Mouse (Mus musculus) liver, postnatal 0 days (tissue): Measurements from ENCODE around the gene Rasgef1b. TPM values are rescaled to one million over a fixed set of nuclear protein-coding genes. Genes with fewer than 3 reads are reported as not detected.
A peak's percentile ranks its signal among the peaks of the same experiment; 100 is the strongest.

Experiments
- ATAC-seq: fragments of 200-750 bp; cut with Nextera tagmentation; 2 replicates; pipeline ENCODE4 v1.8.0; 2017; ENCODE audit warnings: mild to moderate bottlenecking, moderate library complexity
- DNase-seq: peaks from one replicate; pipeline ENCODE4 v3.0.0-alpha.2; 2016
- H3K27ac ChIP-seq: fragments of 300-500 bp; sonication (generic); 2 replicates; pipeline ENCODE4 v1.5.1; 2014; ENCODE audit warnings: antibody characterized with exemption, moderate library complexity, mild to moderate bottlenecking, low read depth
- H3K27me3 ChIP-seq: fragments of 300-500 bp; sonication (generic); 2 replicates; pipeline ENCODE4 v1.6.1; 2014; ENCODE audit warnings: low read length, control low read depth, mixed read lengths; ENCODE audit not compliant: insufficient read depth
- H3K36me3 ChIP-seq: fragments of 300-500 bp; sonication (generic); replicated peaks from 2 replicates; pipeline ENCODE4 v1.6.1; 2014; ENCODE audit warnings: mild to moderate bottlenecking, control low read depth, low read length, moderate library complexity, mixed read lengths; ENCODE audit not compliant: insufficient read depth
- H3K4me1 ChIP-seq: fragments of 300-500 bp; sonication (generic); 2 replicates; pipeline ENCODE4 v1.6.1; 2014; ENCODE audit warnings: antibody characterized with exemption, mild to moderate bottlenecking, control low read depth; ENCODE audit not compliant: insufficient read depth
- H3K4me2 ChIP-seq: fragments of 300-500 bp; sonication (generic); 2 replicates; pipeline ENCODE4 v1.6.1; 2014; ENCODE audit warnings: low read depth, mild to moderate bottlenecking, low read length, moderate library complexity, mixed read lengths
- H3K4me3 ChIP-seq: fragments of 300-500 bp; sonication (generic); 2 replicates; pipeline ENCODE4 v1.5.1; 2014; ENCODE audit warnings: low read depth, low read length
- H3K9ac ChIP-seq: fragments of 300-500 bp; sonication (generic); replicated peaks from 2 replicates; pipeline ENCODE4 v1.6.1; 2014; ENCODE audit warnings: mild to moderate bottlenecking, moderate library complexity
- H3K9me3 ChIP-seq: fragments of 300-500 bp; sonication (generic); 2 replicates; pipeline ENCODE4 v1.6.1; 2016; ENCODE audit warnings: mild to moderate bottlenecking, control low read depth, low read length, mixed read lengths
- CTCF ChIP-seq: sonication (generic); IDR thresholded peaks from 2 replicates; pipeline ENCODE4 v1.5.1; 2016; ENCODE audit warnings: antibody characterized with exemption, low read depth
- EP300 ChIP-seq: IDR thresholded peaks from 2 replicates; pipeline ENCODE4 v1.6.1; 2016; ENCODE audit warnings: antibody characterized with exemption, low read depth, mild to moderate bottlenecking
- WGBS: fragments of 180-500 bp; shearing (Covaris S2); extraction: QIAGEN DNeasy Blood & Tissue Kit; methylation state at CpG from one replicate; pipeline ENCODE4 v1.1.7; 2014; ENCODE audit not compliant: insufficient replicate concordance; 5-methylcytosine and 5-hydroxymethylcytosine counted together
- polyA plus RNA-seq: library from polyadenylated mRNA; unstranded; fragments of >200 nt; fragmentation: Nextera tagmentation; extraction: Ambion mirVana; gene quantifications from 2 replicates; pipeline ENCODE4 v1.2.1, GENCODE M21; 2015

Rasgef1b gene
- polyA plus RNA-seq, 1 experiment from 2014 or later: 11.8 TPM

GRCm38 (mm10) chr5:99327019-99327418, 401.8 kb downstream of the Rasgef1b start:
- ATAC-seq (peak; percentile 89), DNase-seq (no peak)

DNA sequence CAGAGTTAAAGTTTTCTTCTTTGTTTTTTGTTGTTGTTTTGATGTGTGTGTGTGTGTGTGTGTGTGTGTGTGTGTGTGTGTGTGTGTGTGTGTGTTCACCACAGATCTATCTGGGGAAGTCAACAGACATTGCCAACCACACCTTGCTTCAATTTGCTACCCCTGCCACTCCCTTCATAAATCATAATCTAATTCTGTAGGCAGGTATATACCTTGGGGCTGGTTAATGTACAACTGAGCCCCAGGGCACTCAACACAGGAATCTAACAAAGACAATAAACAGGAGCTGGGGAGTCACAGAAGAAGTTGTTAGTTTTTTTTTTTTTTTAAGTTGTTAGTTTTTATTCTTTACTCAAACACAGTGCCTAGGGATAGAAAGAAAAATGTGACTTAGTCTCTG, 403.6 kb downstream of the Rasgef1b start:
- Histone ChIP-seq H3K4me3 (no peak overlapping the region), H3K4me1 (peaks cover 20% of the 10 kb centered on the region), H3K4me2 (no peak overlapping the region), H3K9me3 (no peaks in the 10 kb centered on the region), H3K27ac (no peak overlapping the region), H3K36me3 (no peaks in the 10 kb centered on the region), H3K27me3 (no peaks in the 10 kb centered on the region), H3K9ac (no peak overlapping the region)
- ATAC-seq (no peak), DNase-seq (no peak)
- no peak for TF ChIP-seq EP300
- no peak for TF ChIP-seq CTCF

More at GRCm38 (mm10) chr5:99327019-99327418, 401.8 kb downstream of the Rasgef1b start:
- Histone ChIP-seq H3K9ac (no peak overlapping the region), H3K4me1 (peaks cover 20% of the 10 kb centered on the region), H3K4me3 (no peak overlapping the region), H3K27me3 (no peaks in the 10 kb centered on the region), H3K9me3 (no peaks in the 10 kb centered on the region), H3K4me2 (no peak overlapping the region), H3K36me3 (no peaks in the 10 kb centered on the region), H3K27ac (no peak overlapping the region)
- WGBS: 58% methylated on average over 2 of the region's 2 CpGs
- TF ChIP-seq CTCF (no peak), EP300 (no peak)

GRCm38 (mm10) chr5:99320783-99321182, 408.1 kb downstream of the Rasgef1b start:
- TF ChIP-seq CTCF (no peak), EP300 (no peak)
- Histone ChIP-seq H3K9ac (no peak overlapping the region), H3K36me3 (no peaks in the 10 kb centered on the region), H3K4me1 (no peaks in the 10 kb centered on the region), H3K4me3 (no peak overlapping the region), H3K27ac (no peak overlapping the region), H3K4me2 (no peak overlapping the region), H3K9me3 (no peaks in the 10 kb centered on the region), H3K27me3 (no peaks in the 10 kb centered on the region)
- WGBS: 50% methylated on average over 4 of the region's 4 CpGs
- ATAC-seq (no peak), DNase-seq (no peak)

GRCm38 (mm10) chr5:99297939-99298338, 430.9 kb downstream of the Rasgef1b start:
- TF ChIP-seq CTCF (no peak), EP300 (no peak)
- H3K27me3 ChIP-seq: no peaks in the 10 kb centered on the region
- 58% methylated on average over 4 of the region's 4 CpGs for WGBS
- H3K27ac ChIP-seq: no peak overlapping the region
- no peak overlapping the region for H3K9ac ChIP-seq
- no peak overlapping the region for H3K4me3 ChIP-seq
- peaks cover 5% of the 10 kb centered on the region; the same call in 1 of the 2 replicates for H3K4me1 ChIP-seq
- H3K36me3 ChIP-seq: no peaks in the 10 kb centered on the region
- DNase-seq (no peak), ATAC-seq (peak; percentile 47; the same call in 1 of the 2 replicates)
- H3K4me2 ChIP-seq: no peak overlapping the region
- H3K9me3 ChIP-seq: no peaks in the 10 kb centered on the region

- Histone ChIP-seq H3K4me1 (peaks cover 5% of the 10 kb centered on the region; the same call in 1 of the 2 replicates), H3K9ac (no peak overlapping the region), H3K27ac (no peak overlapping the region), H3K36me3 (no peaks in the 10 kb centered on the region), H3K4me2 (no peak overlapping the region), H3K4me3 (no peak overlapping the region), H3K9me3 (no peaks in the 10 kb centered on the region), H3K27me3 (no peaks in the 10 kb centered on the region)
- ATAC-seq (no peak), DNase-seq (no peak)
- TF ChIP-seq EP300 (no peak), CTCF (no peak)
- WGBS: 56% methylated on average over 2 of the region's 2 CpGs
Observed at GRCm38 (mm10) chr5:99296348-99296747, 432.5 kb downstream of the Rasgef1b start.

DNA sequence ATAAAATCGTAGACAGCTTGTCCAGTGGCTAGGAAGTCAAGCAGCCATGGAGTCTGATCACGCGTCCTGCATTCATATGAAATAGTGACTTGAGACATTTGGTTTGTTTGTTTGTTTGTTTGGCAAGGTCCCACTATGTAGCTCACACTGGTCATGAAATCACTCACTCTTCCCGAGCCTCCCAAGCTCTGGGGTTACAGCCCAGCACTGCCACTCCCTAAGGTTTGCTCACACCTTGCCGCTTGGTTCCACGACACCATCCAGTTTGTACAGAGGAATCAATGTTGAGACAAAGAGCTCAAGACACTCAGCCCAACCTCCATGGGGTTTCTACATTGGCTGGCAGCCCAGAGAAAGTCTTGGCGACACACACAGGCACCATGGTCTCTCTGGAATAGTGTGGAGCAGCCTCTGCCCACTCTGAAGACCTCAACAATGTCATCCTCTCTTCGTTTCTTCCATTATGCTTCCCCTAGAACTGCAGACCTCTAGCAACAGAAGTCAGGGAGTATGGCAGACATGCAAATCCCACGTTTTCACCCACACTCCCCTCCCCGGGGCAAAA, 436.5 kb downstream of the Rasgef1b start:
- Histone ChIP-seq H3K4me3 (no peak overlapping the region), H3K27me3 (no peaks in the 10 kb centered on the region), H3K9ac (no peak overlapping the region), H3K4me2 (no peak overlapping the region), H3K27ac (no peak overlapping the region), H3K9me3 (no peaks in the 10 kb centered on the region), H3K36me3 (no peaks in the 10 kb centered on the region), H3K4me1 (no peaks in the 10 kb centered on the region)
- no peak for ATAC-seq
- 79% methylated on average over 10 of the region's 10 CpGs for WGBS
- no peak for DNase-seq
- TF ChIP-seq CTCF (no peak), EP300 (no peak)
